Mouse (Mus musculus) layer of hippocampus, adult 18-20 months (tissue): Measurements from ENCODE around the gene Gm42906. TPM values are rescaled to one million over a fixed set of nuclear protein-coding genes. Genes with fewer than 3 reads are reported as not detected.
A peak's percentile ranks its signal among the peaks of the same experiment; 100 is the strongest.

Experiments used
- DNase-seq, 2 experiments: peaks; one replicate each; pipeline ENCODE4 v3.0.0; 2022; ENCODE audit warnings: low spot score in 2 of 2
- total RNA-seq, 2 experiments: library from RNA; stranded (reverse); gene quantifications; 2 replicates each; pipeline ENCODE4 v1.2.3; 2021

Gm42906 gene
- total RNA-seq, 2 experiments from 2014 or later, result not detected

DNA sequence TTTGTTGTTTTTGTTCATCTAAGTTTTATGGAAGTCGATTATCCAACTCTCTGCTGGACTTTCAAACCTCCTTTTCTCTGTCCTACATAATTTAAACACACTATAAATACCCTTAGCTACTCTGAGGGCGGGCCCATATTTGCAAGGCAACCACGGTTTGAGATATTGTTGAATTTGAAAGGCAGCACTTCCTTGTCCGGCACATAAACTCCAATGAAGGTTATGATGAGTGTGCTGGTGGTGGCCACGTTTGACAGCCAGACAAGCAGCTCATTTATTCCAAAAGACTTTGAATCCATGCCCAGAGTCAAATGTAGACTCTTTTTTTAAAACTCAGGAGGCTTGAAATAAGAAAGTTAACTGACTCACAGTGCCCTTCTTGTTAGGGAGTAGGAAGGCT lies 33.3 kb downstream of the Gm42906 start:
- DNase-seq, result no peak

DNA sequence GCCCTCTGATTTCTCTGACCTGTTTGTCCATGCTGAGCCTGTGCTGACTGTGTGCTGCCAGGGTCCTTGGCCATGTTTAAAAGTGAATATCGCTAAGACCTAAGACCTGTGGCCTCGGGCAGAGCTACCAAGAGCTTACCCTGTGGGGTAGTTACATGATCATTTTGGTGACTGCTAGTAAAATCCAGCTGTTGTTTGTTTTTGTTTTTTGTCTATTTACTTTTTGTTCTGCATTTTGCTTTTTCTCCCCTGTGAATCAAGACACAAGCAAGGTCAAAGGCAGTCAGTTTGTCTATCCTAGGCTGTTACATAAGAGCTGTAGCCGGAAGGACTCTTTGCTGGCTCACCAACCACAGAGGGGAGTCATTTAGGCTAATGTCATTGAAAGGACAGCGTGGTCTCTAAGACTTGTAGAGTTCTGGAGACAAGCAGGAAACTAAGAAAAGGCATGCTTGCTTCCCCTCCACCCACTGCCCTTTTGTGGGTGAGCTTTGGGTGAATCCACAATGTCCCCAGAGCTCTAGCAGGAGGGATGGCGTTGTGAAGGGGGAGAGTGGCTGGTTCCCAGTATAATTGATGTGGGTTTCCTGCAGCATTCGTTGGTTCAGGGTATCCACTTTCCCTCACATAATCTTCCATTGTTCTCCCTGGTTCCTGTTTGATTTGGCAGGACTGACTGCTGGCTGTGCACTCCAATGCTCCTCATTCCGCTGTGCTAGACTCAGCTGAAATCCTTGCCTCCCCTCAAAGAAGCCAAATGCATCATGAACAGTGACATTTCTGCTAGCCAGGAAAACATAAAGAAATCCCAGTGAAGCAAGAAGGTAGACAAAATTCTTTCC lies 33.9 kb downstream of the Gm42906 start:
- no peak for DNase-seq

DNA sequence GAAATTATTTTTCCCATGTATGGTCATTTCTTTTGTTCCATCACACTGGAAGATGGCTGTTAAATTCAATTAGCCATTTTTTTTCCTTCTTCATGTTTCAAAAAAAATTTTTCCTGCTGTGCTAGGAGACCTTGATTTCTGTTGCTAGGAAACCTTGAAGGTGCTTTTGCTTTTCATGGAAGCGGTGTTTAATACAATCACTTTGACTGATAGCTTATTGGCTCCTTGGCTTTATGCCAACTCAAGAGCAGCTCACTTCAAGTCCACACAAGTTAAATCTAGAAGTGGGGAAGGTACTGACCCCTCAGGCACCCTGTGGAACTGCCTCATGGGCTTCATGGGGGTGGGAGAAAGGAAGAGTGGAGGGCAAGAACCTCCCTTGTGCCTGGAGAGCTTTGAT lies 38.1 kb downstream of the Gm42906 start:
- DNase-seq, result no peak

DNA sequence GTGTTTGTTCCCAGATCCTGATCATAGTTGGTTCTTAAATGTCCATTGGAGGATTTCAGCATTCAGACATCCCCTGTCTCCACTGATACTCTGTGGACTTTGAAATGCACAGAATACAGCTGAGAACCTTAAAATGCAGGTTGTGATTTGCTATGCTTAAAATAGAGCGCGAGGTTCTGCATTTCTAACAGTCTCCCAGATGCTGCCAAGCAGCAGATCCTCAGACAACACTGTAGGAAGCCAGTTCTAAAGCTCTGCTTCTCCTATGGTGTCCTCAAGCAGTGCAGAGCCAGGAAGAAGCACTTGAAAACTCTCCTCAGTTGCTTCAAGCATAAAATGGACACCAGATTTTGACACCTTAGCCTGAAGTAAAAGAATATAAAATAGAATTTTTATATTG lies 48.1 kb downstream of the Gm42906 start:
- no peak for DNase-seq

DNA sequence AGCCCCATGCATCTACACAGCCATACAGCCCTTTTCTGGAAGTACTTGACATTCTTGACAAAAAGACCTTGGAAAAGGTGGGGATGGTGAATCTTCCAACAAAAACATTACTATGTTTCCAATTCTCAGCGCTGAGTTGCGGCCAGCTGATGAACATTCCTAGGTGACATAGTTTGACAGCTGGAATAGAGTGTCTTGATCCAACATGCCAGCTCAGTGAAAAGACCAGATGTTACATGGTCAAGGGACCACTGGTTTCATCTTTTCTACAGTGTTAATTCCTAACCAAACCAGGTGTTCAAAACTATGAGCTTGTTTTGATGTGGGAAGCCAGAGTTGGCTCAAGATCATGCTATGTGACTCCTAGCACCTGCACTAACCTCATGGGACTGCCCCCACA lies 48.8 kb downstream of the Gm42906 start:
- DNase-seq, result no peak

DNA sequence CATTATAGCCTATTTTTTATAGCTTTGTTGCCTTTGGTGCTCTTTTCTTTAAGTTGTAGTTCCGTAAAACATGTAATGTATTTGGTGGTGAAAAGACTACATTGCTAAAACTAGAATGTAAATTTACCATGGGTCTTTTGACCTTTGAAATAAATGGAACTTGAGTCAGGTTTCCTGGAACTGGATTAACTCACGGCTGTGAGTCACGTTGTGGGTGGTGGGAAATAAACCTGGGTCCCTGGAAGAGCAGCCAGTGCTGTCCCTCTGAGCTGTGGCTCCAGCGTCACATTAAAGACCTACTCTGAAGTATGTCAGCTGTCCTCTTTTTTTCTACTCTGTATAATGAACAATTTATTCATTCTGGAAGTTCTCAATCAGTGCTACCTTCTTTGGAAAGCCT lies 51.0 kb downstream of the Gm42906 start:
- no peak for DNase-seq

DNA sequence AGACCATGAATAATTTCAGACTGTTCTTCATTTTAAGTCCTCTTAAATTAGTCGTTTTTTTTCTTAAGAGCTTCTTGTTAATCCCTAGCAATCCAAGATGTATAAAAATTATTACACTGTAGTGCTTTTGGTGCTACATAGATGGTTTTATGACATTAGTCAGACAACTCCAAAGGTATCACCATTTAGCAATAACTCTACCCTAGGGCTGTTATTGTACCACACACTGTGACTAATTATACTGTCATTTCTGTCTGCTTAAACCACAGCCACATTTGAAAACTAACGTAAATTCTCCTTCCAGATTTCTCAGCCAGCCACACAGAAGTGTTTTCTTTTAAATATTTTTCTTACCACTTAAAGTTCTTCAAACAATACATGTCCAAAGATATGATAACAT lies 53.1 kb downstream of the Gm42906 start:
- DNase-seq, result no peak

DNA sequence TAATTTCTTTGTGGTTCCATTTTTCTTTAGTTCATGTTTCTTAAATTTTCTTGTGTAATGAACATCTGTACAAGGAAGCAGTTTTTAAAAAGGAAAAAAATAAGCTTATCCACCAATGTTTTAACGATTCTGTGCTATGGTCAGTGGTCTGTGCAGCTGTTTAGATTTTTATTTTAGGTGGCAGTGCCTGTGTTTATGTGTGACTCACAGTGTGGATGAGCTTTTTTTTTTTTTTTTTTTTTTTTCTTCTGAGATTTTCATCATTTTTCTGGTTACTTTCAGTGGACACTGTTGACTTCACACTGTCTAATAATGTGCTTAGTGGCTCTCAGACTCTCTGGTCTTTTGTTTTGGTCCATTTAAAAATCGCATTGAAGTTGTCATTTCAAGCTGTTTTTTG lies 56.8 kb downstream of the Gm42906 start:
- DNase-seq, result no peak

DNA sequence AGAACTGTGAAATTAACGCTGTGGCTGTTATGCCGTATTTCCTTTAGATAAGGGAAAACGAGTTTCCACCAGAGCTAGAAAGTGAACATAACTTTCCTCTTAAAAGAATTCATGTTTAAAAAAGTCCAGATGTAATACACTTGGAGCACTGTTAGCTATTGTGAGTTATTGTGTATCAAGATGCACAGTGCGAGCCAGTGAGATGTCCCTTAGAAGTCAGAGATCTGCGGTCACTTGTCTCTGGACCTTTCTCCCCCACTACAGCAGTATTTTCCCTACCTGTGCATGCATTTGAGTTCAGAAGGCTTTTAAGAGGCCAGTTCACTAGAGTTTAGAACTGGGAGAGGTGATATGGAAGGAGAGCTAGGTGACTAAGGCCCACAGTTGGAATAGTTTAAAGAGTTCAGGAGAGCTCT lies 58.6 kb downstream of the Gm42906 start:
- DNase-seq, result peak; percentile 0 to 15

DNA sequence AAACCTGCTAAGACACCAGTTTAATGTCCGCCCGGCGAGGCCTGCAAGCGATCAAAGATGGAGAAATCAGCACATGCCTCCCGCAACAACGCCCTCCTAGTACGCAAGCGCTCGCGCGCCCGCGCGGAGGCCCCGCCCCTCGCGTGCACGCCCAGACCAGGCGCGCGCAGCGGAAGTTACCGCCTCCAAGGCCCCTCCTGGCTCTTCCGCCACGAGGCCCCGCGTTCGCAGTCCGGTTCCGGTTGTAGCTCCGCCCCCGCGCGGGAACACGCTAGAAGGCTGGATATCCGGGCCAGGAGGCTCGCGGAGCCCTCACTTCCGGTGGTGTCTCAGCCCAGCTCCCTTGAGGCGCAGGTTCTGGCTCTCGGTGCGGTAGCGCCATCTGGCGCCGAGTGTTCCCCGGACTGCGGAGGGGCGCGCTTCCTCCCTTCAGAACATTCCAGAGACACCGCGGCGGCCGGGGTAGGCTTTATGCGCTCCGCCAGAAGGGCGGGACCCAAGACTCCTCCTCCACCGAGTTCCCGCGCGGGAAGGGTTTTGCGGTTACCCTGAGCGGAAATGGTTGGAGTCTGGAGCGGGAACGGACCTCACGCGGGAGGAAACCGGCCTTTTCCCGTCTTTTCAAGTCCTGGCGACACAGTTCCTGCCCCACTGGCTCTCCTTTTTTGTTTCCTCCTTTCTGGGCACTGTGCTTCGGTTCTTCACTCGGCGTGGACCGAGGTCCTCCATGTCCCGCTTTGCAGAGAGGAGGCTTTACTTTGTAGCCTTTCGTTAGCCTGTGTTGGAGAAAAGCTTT lies 59.4 kb downstream of the Gm42906 start:
- DNase-seq, result peak; percentile 100

DNA sequence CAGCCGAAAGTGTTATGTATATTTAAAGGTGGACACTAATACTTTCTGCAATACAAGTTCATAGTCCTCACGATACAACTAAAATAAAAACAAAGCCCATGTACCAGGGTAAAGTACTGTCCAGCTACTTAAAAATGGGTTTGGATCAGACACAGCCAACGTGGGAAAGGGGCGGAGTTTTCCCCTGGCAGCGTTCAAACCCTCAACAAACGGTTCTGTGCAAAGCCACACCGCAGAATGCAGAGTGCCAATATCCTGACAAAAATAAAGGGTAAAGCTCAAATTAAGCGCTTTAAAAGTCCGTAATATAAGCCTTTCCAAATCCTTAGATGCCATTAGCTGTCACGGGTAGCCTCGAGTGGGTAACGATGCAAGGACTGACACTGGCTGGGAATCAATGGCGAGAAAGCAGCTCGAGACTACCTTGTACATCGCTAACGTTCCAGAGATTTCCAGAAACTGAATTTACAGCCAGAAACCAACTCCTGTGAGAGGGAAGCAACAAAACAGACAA lies 60.0 kb downstream of the Gm42906 start:
- peak in 1 of 2 experiments; percentile 66 for DNase-seq

DNA sequence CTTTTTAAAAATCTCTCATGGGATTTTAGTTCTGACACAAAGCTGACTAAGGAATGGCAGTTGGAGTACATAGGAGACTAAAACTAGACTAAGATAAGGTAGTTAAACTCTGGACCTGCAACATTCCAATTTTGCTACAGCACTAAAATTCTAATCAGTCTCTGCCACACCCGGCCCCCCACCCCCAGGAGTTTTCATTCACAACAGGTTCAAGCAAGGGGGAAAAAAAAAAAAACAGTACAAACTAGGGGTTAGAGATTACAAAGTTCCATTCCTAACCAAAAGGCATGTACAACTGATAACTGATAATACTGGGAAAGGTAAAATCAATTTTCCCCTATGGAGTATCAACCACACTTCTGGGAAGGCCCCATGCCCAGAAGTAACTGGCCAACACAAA lies 60.6 kb downstream of the Gm42906 start:
- DNase-seq, result no peak

DNA sequence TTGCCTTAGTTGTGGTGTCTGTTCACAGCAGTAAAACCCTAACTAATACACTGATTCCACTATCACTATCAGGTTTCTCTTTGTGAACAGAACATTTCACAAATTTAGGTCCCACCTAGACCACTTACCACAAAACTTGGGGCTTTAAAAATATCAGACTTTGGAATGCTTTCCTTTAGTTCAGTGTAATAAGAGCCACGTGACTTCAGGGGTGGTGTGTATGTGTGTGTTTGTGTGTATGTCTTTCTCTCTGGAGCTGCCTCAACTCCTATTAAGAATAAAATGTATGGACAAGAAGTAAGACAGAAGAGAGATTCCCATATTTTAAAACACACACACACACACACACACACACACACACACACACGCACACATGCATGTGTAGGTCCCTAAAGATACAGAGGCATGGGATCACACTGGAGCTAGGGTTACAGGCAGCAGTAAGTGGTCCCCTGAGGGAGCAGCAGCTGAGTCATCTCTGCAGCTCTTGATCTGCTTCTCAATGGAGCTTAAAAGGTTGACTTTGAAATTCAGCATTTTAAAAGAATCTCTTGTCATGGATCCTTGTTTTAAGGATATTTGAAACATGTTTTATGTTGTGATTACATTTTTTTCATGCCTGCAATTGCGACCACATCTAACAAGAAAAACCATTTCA lies 64.5 kb downstream of the Gm42906 start:
- no peak for DNase-seq

DNA sequence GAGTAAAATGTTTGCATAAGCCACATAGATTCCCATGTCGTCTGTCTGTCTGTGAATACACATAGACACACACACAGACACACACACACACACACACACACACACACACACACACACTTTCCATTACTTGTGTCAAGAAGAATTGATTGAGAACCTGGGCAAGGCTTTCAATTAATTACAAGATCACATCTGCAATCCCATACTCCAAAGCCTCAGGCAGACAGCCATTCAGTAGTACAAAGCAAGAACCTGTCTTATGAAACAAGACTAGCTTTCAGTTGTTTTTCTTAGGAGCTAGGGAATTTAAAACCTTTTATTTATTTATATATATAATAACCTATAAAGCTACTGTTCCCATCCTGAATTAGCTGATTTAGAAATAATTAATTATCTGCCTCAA lies 78.3 kb downstream of the Gm42906 start:
- DNase-seq, result no peak

DNA sequence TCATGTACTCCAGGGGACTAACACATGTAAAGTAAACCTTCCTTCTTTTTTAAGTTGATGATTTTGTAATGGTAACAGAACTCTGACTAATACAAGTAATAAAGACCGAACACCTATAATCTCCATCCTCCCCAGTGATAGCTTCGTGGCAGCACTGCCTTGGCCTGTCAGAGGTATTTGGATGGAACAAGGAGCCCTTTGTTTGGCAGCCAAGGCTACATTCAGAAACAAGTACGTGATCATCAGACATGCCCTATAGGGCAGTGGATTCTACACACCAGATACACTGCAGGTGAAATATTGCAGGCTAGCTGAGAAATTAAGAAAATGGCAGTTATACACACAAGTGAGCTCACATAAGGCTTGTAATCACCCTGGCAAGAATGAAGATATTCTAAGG lies 79.5 kb downstream of the Gm42906 start:
- no peak for DNase-seq

DNA sequence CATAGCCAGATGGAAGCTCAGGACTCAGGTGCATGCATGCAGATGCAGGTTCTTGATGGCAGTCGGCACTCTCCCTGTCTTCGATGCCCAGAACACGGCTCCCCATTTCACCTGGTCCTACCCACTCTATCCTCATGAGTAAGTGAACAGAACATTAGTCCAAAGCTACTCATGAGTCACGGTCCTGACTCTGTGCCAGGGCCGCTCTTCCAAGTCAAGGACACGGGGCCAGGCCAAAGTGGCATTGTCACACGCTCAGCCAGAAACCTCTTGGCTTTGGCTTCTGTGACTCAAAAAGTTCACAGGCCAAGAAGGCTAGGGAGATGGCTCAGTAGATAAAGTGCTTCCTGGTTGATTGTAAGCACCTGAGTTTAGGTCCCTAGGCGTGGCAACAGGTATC lies 81.3 kb downstream of the Gm42906 start:
- no peak for DNase-seq

DNA sequence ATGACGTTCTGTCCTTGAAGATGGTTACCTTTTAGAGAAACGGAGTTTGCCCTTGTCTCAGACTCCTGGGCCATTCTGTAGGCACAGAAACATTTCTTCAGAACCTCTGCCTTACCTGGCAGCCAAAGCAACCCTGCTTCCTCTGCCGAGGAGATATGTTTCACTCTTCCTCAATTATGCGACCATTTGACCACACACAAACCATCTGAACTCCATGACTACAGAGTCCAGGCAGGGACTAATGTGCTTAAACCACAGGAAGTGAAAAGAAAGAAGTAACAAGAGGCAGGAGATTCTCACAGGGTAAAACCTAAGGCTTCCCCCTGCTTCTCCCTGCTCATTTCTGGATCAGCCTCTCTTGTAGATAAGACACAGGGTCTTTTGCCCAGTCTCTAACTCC lies 83.2 kb downstream of the Gm42906 start:
- no peak for DNase-seq

DNA sequence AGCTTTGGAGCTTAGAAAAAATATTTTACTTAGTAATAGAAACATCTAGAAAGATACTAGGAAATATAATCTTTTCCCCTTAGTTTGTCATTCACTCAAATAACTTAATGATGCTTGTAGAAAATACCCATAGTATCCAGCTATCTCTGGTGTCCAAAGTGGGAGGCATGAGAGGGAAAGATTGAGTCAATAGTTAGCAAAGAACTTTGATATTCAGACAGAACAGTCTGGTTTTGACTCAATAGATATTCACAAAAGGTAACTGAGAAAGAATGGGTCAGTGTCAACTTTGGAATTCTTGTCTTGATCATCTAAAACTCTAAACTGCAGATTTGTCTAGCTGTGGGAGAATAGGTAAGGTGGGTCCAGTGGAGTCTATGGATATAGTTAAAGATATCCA lies 94.3 kb downstream of the Gm42906 start:
- DNase-seq, result no peak

DNA sequence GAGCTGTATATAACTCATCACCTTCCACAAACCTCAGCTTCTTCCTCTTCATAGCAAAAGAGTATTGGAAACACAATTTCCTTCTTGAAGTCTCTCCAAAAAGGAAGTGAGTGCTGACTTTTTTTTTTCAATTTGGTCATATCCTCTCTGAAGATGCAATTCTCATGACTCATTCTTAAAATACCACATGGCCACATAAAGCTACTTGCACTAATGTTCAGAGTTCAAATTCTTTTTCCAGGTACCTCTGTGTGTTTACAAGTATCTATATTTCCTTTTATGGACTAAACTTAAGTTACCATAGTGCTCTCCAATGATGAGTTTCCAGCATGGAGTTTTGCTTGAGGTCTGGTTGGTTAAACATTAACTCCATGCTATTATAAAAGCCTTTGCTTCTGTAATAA lies 94.8 kb downstream of the Gm42906 start:
- DNase-seq, result no peak

DNA sequence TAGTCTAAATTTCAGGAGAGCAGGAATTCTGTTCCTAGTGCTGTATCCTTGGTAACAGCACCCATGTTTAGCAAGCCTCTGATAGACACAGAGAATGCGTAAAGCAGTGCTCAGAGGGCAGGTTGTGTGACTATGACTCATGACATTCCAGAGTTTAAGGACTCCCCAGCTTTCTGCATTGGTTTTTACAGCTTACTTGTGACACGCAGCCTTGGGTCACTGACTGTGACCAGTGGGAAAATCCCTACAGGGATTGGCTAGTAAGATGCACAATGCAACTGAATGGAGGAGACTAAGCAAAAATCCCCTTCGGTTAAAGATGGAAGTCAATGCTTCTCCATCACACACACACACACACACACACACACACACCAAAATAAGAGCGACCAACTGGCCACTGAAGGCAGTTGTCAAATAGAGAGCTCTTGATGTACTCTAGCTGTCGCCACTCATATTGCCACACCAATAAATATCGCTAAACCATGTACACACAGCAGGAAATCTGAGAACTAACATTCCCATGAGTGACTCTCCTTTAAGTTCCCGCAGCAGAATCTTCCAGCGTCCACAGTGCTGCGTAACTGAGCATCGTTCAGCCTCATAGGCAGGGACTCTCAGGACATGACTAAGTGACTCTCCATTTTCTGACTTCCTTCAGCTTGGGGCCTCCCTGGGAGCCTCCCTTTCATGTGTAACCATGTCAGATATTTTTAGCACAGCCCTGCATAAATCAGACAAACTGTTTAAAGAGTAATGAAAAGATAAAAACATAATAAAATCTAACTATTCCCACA lies 112.0 kb downstream of the Gm42906 start:
- peak in 1 of 2 experiments; percentile 46 for DNase-seq

DNA sequence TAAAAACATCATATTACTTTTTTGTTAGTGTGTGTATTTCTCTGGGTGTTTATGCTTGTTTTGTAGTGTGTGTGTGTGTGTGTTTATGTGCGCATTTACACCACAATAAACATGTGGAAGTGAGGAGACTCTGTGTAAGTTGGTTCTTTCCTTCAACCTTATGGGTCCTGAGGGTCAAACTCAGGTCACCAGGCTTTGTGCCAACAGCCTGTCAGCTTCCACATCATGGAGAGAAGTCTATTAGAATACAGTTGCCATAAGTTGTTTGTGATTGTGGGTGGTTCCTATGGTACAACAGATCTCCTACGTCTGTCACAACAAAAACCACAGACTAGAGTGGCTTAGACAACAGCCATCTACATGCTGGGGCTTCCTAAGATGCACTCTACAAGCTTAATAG lies 127.7 kb downstream of the Gm42906 start:
- no peak for DNase-seq
